Mouse (Mus musculus): ENCODE results near the gene S1pr2. TPM values are rescaled to one million over a fixed set of nuclear protein-coding genes. Genes with fewer than 3 reads are reported as not detected.
"Not testable (repeated sequence)": the region's sequence is repeated elsewhere in the genome, so short reads cannot be mapped to it uniquely, and the experiment has no call there.

S1pr2 gene
- total RNA-seq (2021) = 10 to 100 TPM; 10.2 to 11.0 TPM

- intact Hi-C loops (cut with DNase I) = no loop called here
- DNase-seq = peak; percentile 89 to 91
Observed at GRCm38 (mm10) chr9:20976216-20976960, at the start of gene S1pr2. Gene S1pr2, minus strand, starts transcription at chr9:20976781.

GRCm38 (mm10) chr9:21025258-21025810 lies 48.8 kb upstream of the S1pr2 start:
- no peak for DNase-seq
- intact Hi-C loops (cut with DNase I) = no loop called here

- no peak for DNase-seq
- intact Hi-C loops (cut with DNase I) = no loop called here
Observed at GRCm38 (mm10) chr9:21022726-21023125, 46.1 kb upstream of the S1pr2 start.

- no peak for DNase-seq
- intact Hi-C loops (cut with DNase I) = no loop called here
Observed at GRCm38 (mm10) chr9:21022288-21022687, 45.7 kb upstream of the S1pr2 start.

GRCm38 (mm10) chr9:21021363-21021762 lies 44.8 kb upstream of the S1pr2 start:
- DNase-seq = no peak
- intact Hi-C loops (cut with DNase I) = no loop called here

- DNase-seq = no peak
- intact Hi-C loops (cut with DNase I) = no loop called here
Observed at GRCm38 (mm10) chr9:21018600-21018999, 42.0 kb upstream of the S1pr2 start.

- intact Hi-C loops (cut with DNase I) = no loop called here
- no peak for DNase-seq
Observed at GRCm38 (mm10) chr9:21017177-21017575, 40.6 kb upstream of the S1pr2 start.

GRCm38 (mm10) chr9:21016331-21017176 lies 40.0 kb upstream of the S1pr2 start:
- intact Hi-C loops (cut with DNase I) = no loop called here
- no peak for DNase-seq

- peak; percentile 67 to 75 for DNase-seq
- intact Hi-C loops (cut with DNase I) = no loop called here
Observed at GRCm38 (mm10) chr9:21015571-21016130, 39.1 kb upstream of the S1pr2 start, which contains the start of gene Icam1. Gene Icam1, plus strand, starts transcription at chr9:21015985.

- intact Hi-C loops (cut with DNase I) = no loop called here
- peak; percentile 70 to 77 for DNase-seq
Observed at GRCm38 (mm10) chr9:21014691-21015570, 38.4 kb upstream of the S1pr2 start.

- intact Hi-C loops (cut with DNase I) = no loop called here
- no peak for DNase-seq
Observed at GRCm38 (mm10) chr9:21012368-21012767, 35.8 kb upstream of the S1pr2 start.

GRCm38 (mm10) chr9:21011846-21012312 lies 35.3 kb upstream of the S1pr2 start:
- DNase-seq = peak; percentile 42 to 62
- intact Hi-C loops (cut with DNase I) = no loop called here

- intact Hi-C loops (cut with DNase I) = not testable (repeated sequence)
Observed at GRCm38 (mm10) chr9:21010939-21011541, 34.5 kb upstream of the S1pr2 start.

GRCm38 (mm10) chr9:21010362-21010761 lies 33.8 kb upstream of the S1pr2 start:
- intact Hi-C loops (cut with DNase I) = no loop called here
- DNase-seq = no peak

More at GRCm38 (mm10) chr9:21010939-21011541, 34.5 kb upstream of the S1pr2 start:
- DNase-seq = not testable (repeated sequence)

GRCm38 (mm10) chr9:21008007-21008406 lies 31.4 kb upstream of the S1pr2 start:
- intact Hi-C loops (cut with DNase I) = no loop called here
- DNase-seq = no peak

- DNase-seq = no peak
- intact Hi-C loops (cut with DNase I) = no loop called here
Observed at GRCm38 (mm10) chr9:21007313-21007952, 30.9 kb upstream of the S1pr2 start.

- peak; percentile 90 to 93 for DNase-seq
- intact Hi-C loops (cut with DNase I) = loop anchor here (2.0 kb wide), 2 partner anchors 26 to 50 kb away; partner anchors contain the start of gene Icam4
Observed at GRCm38 (mm10) chr9:21002627-21003551, 26.3 kb upstream of the S1pr2 start, which contains the start of gene Mrpl4. Gene Mrpl4, plus strand, starts transcription at chr9:21002738.

GRCm38 (mm10) chr9:21002270-21002626 lies 25.7 kb upstream of the S1pr2 start:
- intact Hi-C loops (cut with DNase I) = loop anchor here (2.0 kb wide), 2 partner anchors 27 to 49 kb away; partner anchors contain the start of gene Icam4
- no peak for DNase-seq

Measured in heart, postnatal 10 days (tissue).